Comparison of ENCODE assay signal across 15 mouse cellular contexts in genomic region chr15:62151690-62152089, GRCm38 (mm10).
"Had no signal": no experiment of that assay in that cellular context is flagged by ENCODE, and none has a peak within 500 bp of the region (broad histone marks: within the 10 kb centered on the region; RNA-seq: fewer than 3 reads in every experiment).

No protein-coding gene starts in this region.

- H3K4me1 ChIP-seq: stomach, embryonic 15.5 days had no signal

- H3K4me2 ChIP-seq: midbrain, embryonic 13.5 days; stomach, embryonic 15.5 days had no signal

- H3K27me3 ChIP-seq: megakaryocyte, embryonic 14.5 days; midbrain, embryonic 13.5 days; stomach, embryonic 15.5 days had no signal

- H3K27ac ChIP-seq: layer of hippocampus, adult 2 months; left cerebral cortex, adult 2 months; limb, embryonic 10.5 days; midbrain, embryonic 13.5 days; stomach, embryonic 15.5 days had no signal

- DNase-seq: kidney, adult 11 months; kidney, adult 9 months; kidney, postnatal 10 days; kidney, postnatal 4 days; lung, adult 2 months; lung, postnatal 4 days; right cerebral cortex, postnatal 14 days; thymus, postnatal 4 days had no signal

- ATAC-seq: lung, postnatal 0 days; midbrain, embryonic 13.5 days had no signal

- H3K36me3 ChIP-seq: limb, embryonic 10.5 days; midbrain, embryonic 13.5 days; stomach, embryonic 15.5 days had no signal

- H3K4me3 ChIP-seq: layer of hippocampus, adult 2 months; left cerebral cortex, adult 2 months; limb, embryonic 10.5 days; megakaryocyte, embryonic 14.5 days; midbrain, embryonic 13.5 days; stomach, embryonic 15.5 days had no signal

- H3K9ac ChIP-seq: midbrain, embryonic 13.5 days; stomach, embryonic 15.5 days had no signal

- H3K9me3 ChIP-seq: limb, embryonic 10.5 days; megakaryocyte, embryonic 14.5 days; midbrain, embryonic 13.5 days; stomach, embryonic 15.5 days had no signal
